Mouse (Mus musculus): ENCODE results near the gene Sar1b.
"Not testable (repeated sequence)": the region's sequence is repeated elsewhere in the genome, so short reads cannot be mapped to it uniquely, and the experiment has no call there.

The Sar1b gene

DNA sequence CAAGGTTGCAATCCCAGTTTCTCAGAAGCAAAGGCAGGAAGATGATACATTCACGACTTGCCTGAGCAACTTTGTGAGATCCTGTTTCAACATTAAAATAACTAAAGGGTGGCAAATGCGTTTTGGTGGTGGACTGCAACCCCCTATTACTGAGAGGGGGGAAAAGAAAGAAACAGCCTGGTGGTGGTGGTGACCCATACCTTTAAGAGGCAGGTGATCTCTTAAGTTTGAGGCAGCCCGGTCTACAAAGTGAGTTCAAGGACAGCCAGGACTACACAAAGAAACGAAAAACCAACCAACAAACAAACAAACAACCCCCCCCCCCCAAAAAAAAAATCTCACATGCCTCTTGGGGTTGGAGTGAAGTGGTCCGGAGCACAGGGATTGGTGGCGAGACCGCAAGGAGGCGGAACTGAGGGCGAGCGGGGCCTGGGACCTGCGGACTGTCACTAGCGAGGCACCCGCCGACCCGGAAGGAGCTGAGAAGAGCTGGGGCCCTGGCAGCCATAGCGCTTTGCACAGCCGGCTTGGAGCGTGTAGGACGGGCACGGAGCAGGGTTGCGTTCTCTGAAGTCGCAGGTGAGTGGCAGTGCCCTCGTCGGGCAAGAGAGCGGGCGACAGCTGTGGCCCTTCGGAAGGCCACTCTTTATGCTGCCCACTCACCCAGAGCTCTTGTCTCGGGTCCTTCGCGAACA, at the start of gene Sar1b, which contains the start of gene Sec24a:
Sar1b (plus strand) TSS at position 475 of the 695 bp plus-strand sequence.
Sec24a (minus strand) TSS at position 422 of the 695 bp plus-strand sequence.
- DNase-seq, result peak; percentile 79 to 81

DNA sequence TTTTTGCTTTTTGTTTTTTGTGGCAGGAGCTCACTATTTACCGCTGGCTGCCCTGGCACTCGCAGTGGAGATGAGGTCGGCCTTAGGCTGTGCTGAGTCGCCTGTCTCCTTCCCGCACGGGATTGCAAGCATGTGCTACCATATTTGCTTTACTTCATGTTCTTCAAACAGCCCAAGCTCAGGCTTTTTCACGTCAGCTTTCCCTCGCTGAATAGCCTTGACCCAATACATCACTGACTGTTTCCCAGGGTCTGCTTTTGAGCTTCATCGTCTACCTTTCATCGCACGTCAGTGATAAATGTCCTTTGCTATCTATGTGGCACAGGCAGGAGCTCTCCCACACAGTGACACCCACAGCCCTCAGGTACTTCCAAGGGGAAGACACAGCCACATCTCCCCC, 42.4 kb upstream of the Sar1b start:
- no peak for DNase-seq

DNA sequence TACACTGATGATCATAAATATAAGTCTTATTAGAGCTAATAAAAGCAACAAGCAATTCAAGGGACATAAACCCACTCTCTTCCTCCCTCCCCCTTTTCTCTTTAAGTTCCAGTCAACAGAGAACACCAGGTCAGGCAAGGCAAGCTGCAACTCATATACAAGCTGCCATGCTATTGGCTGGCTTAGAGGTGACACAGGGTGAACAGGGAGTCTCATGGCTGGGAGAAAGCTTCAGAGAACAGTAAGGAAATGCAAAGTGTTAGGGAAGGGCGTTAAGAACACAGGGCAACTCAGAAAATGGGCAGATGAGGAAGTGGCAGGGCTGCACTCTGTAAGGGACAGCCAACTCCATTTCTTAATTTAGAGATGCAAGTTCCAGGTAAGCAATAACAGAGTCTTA, 30.6 kb upstream of the Sar1b start:
- no peak for DNase-seq

DNA sequence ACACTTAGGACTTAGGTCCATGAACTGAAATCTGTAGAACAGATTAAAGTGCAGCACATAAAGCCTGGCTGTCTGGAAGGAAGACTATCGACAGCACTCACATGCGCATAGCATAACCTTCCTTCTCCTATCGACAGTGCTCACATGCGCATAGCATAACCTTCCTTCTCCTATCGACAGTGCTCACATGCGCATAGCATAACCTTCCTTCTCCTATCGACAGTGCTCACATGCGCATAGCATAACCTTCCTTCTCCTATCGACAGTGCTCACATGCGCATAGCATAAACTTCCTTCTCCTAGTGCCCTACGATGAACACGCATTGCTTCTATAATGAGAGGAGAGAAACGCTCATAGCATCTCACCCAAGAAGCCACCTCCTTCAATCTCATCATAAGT, 29.3 kb upstream of the Sar1b start:
- DNase-seq, result not testable (repeated sequence)

DNA sequence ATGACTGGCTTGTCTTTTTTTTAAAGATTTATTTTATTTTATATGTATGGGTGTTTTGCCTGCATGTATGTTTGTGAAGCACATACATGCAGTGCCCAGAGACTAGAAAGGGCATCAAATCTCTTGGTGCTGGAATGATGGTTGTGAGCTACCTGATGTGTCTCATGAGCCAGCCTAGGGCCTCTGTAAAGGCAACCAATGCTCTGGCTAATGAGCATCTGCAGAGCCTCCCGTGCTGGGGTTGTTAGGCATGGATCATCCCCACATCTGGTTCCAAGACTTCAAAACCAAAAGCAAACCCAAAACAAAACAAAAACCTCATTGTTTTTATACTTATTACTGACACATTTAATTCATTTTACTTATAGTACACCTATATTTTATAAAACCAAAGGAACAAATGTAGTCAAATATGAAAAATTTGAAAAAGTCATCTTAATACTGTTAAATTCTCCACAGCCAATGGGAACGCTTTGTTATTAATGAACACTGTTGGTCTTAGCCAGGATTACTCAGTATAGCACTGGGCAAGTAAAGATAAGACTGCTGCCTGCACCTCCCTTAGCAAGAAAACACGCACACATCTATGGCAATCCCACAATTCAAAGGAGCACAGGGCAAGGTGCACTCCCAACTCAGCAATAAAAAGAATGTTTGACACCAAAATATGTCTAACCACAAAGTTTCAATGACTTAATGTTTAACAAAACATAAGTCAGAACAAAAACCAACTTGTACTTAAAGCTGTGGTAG, 24.7 kb upstream of the Sar1b start:
- DNase-seq, result no peak

DNA sequence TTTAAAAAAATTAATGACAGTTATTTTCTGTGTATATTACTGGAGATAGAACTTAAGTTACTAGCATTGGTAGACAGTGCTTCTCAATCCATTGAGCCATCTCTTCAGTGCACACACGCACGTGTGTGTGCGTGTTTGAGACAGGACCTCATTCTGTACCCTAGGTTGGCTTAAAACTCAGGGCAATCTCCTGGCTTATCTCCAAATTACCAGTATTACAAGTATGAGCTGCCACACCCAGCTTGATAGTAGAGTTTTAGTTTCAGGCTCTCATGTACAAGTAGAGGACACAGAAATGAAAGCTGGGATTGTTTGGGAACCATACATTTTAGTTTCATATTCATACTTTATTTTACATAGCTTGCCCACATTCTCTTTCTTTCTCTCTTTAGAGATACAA, 22.8 kb upstream of the Sar1b start:
- DNase-seq, result no peak

DNA sequence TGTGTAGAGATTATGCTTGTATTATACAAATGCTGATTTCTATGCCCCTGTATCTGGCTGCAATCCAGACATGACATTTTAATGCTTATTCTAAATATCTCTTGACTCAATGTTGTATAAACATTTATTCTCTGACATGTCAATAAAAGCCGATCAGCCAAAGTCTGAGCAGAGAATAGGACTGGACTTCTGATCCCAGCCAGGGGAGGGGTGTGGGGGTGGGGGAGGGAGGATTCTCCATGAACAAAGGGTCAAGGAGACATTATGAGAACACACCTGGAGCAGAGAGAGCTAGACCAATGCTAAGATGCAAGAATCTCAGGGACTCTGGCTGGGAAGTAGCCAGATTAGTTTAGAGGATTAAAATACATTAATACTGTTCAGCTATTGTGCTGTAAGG, 17.4 kb upstream of the Sar1b start:
- no peak for DNase-seq

DNA sequence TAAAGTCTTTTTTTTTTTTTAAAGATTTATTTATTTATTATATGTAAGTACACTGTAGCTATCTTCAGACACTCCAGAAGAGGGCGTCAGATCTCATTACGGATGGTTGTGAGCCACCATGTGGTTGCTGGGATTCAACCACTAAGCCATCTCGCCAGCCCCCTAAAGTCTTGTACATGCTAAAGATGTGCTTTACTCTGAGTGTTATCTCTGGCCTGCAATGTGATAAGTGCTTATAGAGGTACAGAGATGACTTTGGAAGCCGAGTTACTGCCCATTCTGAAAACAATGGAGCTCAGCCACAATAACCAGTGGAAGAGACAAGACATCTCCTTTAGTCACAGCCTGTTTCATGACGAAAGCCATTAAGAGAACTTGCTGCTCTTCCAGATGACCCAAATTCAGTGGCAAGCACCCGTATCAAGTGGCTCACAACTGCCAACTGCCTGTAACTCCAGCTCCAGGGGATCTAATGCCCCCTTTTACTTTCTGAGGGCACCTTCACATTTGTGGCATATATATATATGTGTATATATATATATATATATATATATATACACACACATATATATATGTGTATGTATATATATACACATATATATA, 11.8 kb upstream of the Sar1b start:
- DNase-seq, result not testable (repeated sequence)

DNA sequence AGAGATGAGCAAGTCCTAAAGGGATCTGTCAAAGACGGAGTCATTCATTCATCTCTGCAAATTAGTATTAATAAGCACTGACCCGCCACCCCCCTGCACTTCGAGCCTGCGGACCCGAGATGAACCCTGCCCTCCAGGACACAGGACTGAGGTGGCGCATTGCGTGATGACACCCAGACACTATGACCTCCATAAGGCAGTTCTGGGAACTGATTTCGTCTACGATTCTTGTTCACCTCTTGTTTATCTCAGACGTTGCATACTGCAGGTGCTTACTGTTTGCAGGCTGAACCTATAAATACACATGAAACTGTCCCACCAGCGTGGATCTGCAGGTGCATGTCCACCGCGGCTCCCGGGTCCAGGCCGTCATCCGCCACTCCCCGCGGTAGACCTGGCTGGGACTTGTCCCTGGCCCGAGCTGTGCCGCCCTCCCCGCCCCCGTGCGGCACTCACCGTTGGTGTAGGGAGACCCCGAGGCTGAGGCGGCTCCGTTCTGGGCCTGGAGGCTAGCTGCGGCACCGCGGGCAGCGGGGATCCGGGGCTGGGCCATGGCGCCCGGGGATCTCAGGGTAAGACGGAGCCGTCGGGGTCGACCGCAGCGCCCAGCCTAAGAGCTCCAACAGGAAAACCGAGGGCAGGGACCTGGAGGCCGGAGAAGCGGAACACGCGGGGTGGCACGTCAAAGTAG, 7.7 kb upstream of the Sar1b start:
- peak in 1 of 2 experiments; percentile 65 for DNase-seq

DNA sequence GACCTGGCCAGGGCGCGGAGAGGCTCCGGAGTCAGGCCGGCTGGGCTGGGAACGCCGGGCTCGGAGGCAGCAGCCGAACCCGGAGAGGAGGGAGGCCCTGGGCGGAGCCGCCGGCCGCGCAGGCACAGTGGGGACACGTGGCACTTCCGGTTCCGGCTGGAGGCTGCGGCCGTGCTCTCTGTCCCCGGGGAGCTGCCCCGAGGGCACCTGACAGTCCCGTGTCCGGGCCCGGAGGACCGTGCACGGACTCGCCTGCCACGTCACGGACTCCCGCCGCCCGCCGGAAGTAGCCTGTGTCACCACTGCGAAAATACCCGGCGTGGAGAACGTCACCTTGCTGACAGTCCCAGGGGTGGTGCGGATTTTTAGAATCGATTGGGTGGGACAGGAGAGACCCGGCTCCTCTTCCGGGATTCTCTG, 7.1 kb upstream of the Sar1b start:
- DNase-seq, result peak; percentile 83 to 85

DNA sequence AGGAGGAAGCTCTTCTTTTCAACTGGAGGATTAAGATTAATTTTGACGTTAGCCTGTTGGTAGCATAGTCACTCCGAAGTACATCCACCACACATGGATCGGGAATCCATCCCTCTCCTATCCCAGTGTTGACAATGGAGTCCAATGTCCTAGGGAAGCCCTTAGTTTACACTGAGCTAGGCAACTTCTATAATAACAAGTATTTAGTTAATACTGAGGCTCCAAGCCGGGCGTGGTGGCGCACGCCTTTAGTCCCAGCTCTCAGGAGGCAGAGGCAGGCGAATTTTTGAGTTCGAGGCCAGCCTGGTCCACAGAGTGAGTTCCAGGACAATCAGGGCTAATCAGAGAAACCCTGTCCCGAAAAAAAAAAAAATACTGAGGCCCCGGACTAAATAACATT, 6.5 kb upstream of the Sar1b start:
- DNase-seq, result no peak

DNA sequence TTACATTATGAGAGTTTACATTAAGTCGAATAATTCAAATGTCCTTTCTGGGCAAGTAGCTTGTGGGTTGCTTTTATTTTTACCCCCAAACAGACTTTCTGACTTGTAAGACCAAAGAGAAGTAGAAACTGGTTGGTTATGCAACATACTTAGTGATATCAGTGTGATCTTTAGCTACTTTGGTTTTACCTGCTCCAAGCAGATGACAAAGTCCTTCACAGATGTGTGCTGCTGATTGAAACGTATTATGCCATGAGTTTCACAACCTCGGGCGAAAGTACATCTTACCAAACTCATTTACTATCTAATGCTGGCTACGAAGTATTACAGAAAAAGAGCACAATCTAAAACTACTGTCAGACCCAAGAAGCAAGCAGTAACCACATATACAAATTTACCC, 5.9 kb upstream of the Sar1b start:
- DNase-seq, result no peak

DNA sequence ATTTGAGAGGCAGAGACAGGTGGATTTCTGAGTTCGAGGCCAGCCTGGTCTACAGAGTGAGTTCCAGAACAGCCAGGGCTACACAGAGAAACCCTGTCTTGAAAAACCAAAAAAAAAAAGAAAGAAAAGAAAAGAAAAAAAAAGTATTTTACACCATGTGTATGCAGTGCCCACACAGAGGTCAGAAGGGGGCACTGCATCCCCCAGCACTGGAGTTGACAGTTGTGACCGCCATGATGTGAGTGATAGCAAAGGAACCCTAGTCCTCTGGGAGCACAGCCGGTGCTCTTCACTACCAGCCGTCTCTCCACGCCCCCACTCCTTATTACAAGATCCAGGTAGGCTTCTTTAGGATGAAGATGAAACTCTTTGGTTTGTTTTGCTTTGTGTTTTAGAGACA, 5.3 kb upstream of the Sar1b start:
- not testable (repeated sequence) for DNase-seq

DNA sequence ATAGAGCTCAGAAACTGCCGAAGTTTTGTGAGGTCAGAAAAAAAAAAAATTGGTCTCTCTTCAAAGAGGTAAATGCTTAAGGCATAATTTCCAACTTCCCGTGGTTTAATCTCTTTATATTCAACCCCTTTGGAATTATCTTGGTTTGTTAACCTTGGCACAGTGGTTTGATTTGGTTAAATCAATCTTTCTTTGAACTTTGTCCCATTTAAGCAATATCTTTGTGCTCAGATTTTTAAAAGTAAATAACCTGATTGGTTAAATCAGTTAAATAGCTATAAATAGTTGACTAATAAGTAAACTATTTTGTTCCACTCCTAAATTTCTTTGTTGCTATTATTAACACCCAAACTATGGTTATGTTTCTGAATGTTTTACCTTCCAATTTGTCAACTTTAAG, 4.2 kb upstream of the Sar1b start:
- no peak for DNase-seq

DNA sequence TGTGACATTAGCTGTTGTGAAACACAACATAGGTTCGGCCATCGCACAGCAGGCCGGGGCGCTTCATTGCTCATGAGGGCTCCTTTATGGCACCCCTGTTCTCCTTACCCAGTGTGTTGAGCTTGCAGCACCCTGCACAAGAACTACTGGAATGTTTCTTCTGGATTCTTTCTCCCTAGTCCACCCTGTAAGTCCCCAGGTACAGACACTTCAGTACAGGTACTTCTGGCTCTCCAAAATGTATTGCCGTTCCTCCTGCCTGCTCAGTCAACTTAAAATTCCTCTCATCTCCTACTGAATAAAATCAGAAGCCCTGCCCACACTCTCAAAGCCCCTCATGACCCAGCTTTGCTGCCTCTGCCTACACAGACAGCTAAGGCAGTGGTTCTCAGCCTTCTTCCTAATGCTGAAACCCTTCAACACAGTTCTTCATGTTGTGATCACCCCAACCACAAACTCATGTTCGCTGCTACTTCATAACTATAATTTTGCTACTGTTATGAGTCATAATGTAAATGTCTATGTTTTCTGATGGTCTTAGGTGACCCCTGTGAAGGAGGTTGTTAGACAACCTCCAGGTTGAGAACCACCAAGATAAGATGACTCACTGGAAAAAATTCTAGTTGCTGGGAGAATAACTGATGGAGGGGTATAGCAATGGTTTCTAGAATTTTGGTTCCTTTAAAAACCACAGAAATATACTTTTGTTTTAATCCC, 3.4 kb upstream of the Sar1b start:
- no peak for DNase-seq

DNA sequence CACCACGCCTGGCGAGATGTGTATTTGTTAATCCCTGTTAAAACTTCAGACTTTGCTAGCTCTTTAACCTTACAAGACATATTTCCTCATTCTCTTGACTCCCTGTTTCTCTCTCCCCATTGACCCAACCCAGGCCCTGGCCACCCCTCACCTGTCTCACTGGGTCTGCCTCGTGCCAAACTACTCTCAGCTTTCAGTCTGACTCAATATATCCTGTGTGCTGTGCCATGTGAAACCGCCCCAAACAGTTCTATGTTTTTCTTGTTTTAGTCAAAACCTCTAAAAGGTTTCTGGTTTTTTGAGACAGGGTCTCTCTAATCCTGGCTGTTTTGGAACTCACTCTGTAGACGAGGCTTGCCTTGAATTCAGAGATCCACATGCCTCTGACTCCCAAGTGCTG, 2.2 kb upstream of the Sar1b start:
- no peak for DNase-seq

DNA sequence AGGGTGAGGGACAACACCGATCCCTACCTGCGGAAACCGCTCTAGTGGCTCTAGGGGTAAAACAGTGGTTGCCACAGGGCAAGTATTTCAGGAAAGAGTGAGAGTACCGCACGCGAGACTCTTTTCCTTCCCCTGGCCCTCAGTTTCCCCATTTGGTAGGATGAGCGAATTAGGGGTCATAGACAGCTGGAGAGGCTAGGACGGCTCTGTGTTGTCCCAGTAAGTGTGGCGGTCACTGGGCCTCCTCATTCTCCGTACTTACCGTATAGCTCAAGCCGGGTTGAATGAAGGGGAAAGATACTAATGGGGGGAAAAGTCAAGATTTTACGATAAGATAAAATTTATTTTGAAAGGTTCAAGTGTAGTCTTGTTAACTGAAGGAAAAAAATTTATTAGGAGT, 468 bp downstream of the Sar1b start:
- no peak for DNase-seq

DNA sequence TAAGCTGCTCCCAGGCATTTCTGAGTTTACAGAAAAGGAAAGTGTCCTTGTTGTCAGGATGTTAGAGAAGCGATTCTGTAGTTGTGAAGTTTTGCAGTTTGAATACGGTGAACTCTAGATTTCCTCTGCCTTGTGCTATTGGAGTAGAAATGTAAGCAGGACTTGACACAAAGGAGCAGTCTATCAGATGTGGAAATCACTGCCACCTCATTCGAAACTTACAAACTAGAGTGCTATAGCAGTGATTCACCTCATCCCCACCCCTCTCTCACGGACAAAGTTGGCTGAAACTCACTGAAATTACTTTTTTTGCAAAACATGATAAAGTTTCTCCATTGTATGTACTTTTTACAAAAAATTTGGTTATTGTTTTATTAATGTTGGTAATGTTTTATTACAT, 1.3 kb downstream of the Sar1b start:
- DNase-seq, result no peak

DNA sequence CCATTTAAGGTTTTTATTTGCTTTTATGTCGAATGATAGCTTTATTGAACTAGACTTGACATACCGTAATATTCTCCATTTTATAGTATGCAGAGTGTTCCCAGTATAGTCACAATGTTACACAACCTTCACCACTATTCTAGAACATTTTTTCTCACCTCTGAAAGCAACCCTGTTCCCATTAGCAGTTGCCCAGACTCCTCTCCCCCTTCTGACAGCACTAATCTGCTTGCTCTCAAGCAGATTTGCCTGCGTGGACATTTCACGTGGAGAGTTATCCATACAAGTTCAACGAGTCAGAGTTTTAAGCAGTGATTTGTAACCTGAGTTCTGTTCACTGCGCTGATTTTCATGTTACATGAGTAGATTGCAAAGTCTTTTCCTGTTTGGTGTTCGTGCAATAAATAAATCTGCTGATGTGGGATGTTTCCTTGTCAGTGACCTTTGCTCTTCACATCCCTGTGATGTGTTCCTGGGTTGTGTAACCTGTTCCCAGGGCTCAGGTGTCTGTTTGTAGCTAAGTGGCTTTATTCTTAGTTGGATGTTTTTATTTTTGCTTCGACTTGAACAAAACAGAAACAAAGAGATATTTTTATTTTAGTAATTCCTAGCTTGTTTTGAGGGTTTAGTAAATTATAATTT, 4.2 kb downstream of the Sar1b start:
- DNase-seq, result no peak

DNA sequence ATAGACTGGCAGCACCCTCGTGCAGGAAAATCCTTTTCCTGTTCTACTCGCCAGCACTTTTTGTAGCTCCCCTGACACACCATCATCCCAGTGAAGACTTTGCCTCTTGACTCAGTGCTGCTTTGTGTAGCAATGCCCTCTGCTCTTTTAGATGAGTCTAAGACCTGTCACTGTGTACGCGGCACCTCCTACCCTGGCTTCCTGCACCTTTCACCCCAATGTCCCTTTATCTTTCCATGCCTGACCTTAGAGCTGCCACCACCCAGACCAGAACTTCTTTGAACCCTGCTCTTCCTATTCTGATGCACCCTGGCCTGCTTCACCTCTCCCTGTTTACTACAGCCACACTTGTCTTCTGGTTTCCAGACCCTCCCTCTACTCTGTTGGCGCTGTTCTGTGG, 4.8 kb downstream of the Sar1b start:
- DNase-seq, result no peak

DNA sequence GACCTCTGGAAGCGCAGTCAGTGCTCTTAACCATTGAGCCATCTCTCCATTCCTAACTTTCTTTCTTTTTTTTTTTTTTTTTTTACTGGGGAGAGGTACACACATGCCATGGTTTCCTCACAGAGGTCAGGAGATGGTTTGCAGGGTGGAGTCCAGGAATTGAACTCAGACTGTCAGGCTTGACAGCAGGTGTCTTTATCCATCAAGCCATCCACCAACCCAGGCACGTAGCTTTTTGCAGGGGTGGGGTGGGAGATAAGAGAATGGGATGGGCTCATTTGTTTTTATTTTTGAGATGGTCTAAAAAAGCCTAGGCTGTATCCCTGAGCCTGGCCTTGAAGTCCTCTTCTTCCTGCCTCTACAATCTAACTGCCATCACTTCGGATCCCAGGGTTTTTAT, 12.0 kb downstream of the Sar1b start:
- DNase-seq, result no peak

DNA sequence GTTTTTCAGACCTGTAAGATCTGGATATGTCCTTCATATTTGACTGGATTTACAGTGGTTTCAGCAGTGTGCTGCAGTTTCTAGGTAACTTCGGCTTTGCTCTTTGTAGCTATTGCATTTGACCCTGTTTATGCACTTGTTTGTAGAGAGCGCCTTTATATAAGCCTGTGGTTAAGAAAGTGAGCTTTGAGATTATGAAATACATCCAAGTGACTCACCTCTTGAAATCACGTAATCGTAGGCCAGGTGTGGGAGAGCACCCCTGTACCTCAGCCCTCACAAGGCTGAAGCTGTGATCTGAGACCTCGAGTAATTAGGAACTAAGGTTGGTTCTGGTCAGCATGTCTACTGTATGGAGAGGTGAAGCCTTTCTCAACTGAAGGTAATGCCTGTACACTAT, 14.0 kb downstream of the Sar1b start:
- DNase-seq, result no peak
